Mouse (Mus musculus) frontal cortex, adult 2 months (tissue): Measurements from ENCODE around the gene Ivns1abp. TPM values are rescaled to one million over a fixed set of nuclear protein-coding genes. Genes with fewer than 3 reads are reported as not detected.

Source experiments
- polyA plus RNA-seq: library from polyadenylated mRNA; depleted of rRNA; stranded (reverse); fragments of >200 nt; gene quantifications from 2 replicates; pipeline ENCODE4 v1.2.3, GENCODE M21; 2012; rRNA removed

The Ivns1abp gene
- polyA plus RNA-seq, 1 experiment, result 132 TPM

Other genes with a start within 250 kb of the Ivns1abp start
- gene Gm47985, start 161.9 kb upstream of the Ivns1abp start, polyA plus RNA-seq, result not detected in 2 replicates
- not detected in 2 replicates for gene Gm8947, start 152.1 kb upstream of the Ivns1abp start, polyA plus RNA-seq
- not detected in 2 replicates for gene Gm47995, start 146.0 kb upstream of the Ivns1abp start, polyA plus RNA-seq
- gene 3110040M04Rik, start 140.4 kb upstream of the Ivns1abp start, polyA plus RNA-seq, result not detected in 2 replicates
- gene Gm47996, start 134.3 kb upstream of the Ivns1abp start, polyA plus RNA-seq, result not detected in 2 replicates
- gene Swt1, start 84.0 kb downstream of the Ivns1abp start, polyA plus RNA-seq, result 12.1 and 16.3 TPM in 2 replicates
- gene Trmt1l, start 84.1 kb downstream of the Ivns1abp start, polyA plus RNA-seq, result 30.8 and 31.8 TPM in 2 replicates
- gene Rnf2, start 156.5 kb downstream of the Ivns1abp start, polyA plus RNA-seq, result 31.3 and 36.0 TPM in 2 replicates
- gene Fam129a, start 226.7 kb downstream of the Ivns1abp start, polyA plus RNA-seq, result 1.8 TPM in 2 replicates